Mouse (Mus musculus) intestine, embryonic 16.5 days (tissue): ENCODE data around the gene Slc25a19. TPM values are rescaled to one million over a fixed set of nuclear protein-coding genes. Genes with fewer than 3 reads are reported as not detected.
"Not testable (repeated sequence)": the region's sequence is repeated elsewhere in the genome, so short reads cannot be mapped to it uniquely, and the experiment has no call there.

ENCODE experiments used
- ATAC-seq: fragments of 200-750 bp; cut with Nextera tagmentation; 2 replicates; pipeline ENCODE4 v1.8.0; 2017; ENCODE audit warnings: moderate TSS enrichment, moderate library complexity
- H3K27ac ChIP-seq: fragments of 300-500 bp; sonication (generic); 2 replicates; pipeline ENCODE4 v1.5.1; 2014; ENCODE audit warnings: mild to moderate bottlenecking, low read length
- H3K27me3 ChIP-seq: fragments of 300-500 bp; sonication (generic); replicated peaks from 2 replicates; pipeline ENCODE4 v1.6.1; 2014; ENCODE audit warnings: low read length, control low read depth, mixed read lengths; ENCODE audit not compliant: control insufficient read depth, insufficient read depth
- H3K36me3 ChIP-seq: fragments of 300-500 bp; sonication (generic); 2 replicates; pipeline ENCODE4 v1.6.1; 2014; ENCODE audit warnings: low read length, control low read depth; ENCODE audit not compliant: control insufficient read depth, insufficient read depth
- H3K4me1 ChIP-seq: fragments of 300-500 bp; sonication (generic); 2 replicates; pipeline ENCODE4 v1.6.1; 2014; ENCODE audit warnings: low read length, control low read depth, mixed read lengths; ENCODE audit not compliant: control insufficient read depth, insufficient read depth
- H3K4me2 ChIP-seq: fragments of 300-500 bp; sonication (generic); 2 replicates; pipeline ENCODE4 v1.6.1; 2014; ENCODE audit warnings: low read depth, low read length, control low read depth
- H3K4me3 ChIP-seq: fragments of 300-500 bp; sonication (generic); 2 replicates; pipeline ENCODE4 v1.5.1; 2014; ENCODE audit warnings: mild to moderate bottlenecking, low read length
- H3K9ac ChIP-seq: fragments of 300-500 bp; sonication (generic); 2 replicates; pipeline ENCODE4 v1.6.1; 2014; ENCODE audit warnings: low read depth, low read length
- H3K9me3 ChIP-seq: fragments of 300-500 bp; sonication (generic); 2 replicates; pipeline ENCODE4 v1.6.1; 2016; ENCODE audit warnings: low read length, control low read depth; ENCODE audit not compliant: control insufficient read depth
- WGBS: fragments of 180-500 bp; shearing (Covaris S2); extraction: QIAGEN DNeasy Blood & Tissue Kit; methylation state at CpG from one replicate; pipeline ENCODE4 v1.1.7; 2014; 5-methylcytosine and 5-hydroxymethylcytosine counted together
- polyA plus RNA-seq: library from polyadenylated mRNA; unstranded; fragments of >200 nt; fragmentation: Nextera tagmentation; extraction: Ambion mirVana; gene quantifications from 2 replicates; pipeline ENCODE4 v1.2.1, GENCODE M21; 2015

Gene Slc25a19
- polyA plus RNA-seq, 1 experiment from 2014 or later: 31.3 TPM

DNA sequence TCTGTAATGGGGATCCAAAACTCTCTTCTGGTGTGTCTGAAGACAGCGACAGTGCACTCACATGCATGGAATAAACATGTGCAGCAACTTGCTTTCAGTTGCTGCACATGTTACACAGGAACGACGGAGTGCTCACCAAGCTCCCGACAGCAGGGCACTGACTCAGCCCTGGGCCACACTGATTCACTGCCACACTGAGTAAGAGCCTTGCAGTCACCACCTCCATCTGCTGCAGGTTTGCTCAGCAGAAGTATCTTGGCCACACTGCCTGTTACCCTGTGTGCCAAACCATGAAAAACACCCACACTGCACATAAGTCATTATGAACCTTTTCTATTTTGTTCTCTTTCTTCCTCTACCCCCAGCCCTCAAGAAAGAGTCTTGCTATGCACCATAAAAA, 32.3 kb upstream of the Slc25a19 start:
- H3K27ac ChIP-seq: no peak overlapping the region
- no peaks in the 10 kb centered on the region for H3K27me3 ChIP-seq
- no peak for ATAC-seq
- 0 out of 2 replicates have a peak, but pooled peaks cover 3% of the 10 kb centered on the region for H3K4me1 ChIP-seq
- no peak overlapping the region for H3K4me2 ChIP-seq
- WGBS: 94% methylated on average over 4 of the region's 4 CpGs
- H3K36me3 ChIP-seq: no peaks in the 10 kb centered on the region
- H3K9ac ChIP-seq: no peak overlapping the region
- H3K4me3 ChIP-seq: no peak overlapping the region
- no peaks in the 10 kb centered on the region for H3K9me3 ChIP-seq

DNA sequence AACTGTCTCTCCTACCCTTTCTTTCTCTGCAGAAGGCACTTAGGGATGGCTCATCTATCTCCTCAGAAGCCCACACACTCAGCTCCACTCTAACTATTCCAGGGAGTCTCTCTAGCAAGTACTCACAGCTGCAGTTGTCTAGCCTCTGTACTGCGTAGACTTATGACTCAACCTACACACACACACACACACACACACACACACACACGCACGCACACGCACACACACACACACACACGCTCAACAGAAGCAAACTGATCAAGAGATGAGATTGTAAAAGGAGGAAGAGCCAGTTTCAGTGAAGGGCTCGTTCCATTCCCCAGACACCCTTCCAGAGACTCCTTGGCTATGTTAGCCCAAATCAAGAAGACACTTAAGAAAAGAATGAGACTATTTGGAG, 30.4 kb upstream of the Slc25a19 start:
- H3K9ac ChIP-seq: no peak overlapping the region
- no peak overlapping the region for H3K4me2 ChIP-seq
- H3K9me3 ChIP-seq: no peaks in the 10 kb centered on the region
- H3K4me1 ChIP-seq: no peaks in the 10 kb centered on the region
- no peaks in the 10 kb centered on the region for H3K36me3 ChIP-seq
- 85% methylated on average over 6 of the region's 6 CpGs for WGBS
- H3K27me3 ChIP-seq: no peaks in the 10 kb centered on the region
- ATAC-seq: no peak
- no peak overlapping the region for H3K27ac ChIP-seq
- H3K4me3 ChIP-seq: no peak overlapping the region

DNA sequence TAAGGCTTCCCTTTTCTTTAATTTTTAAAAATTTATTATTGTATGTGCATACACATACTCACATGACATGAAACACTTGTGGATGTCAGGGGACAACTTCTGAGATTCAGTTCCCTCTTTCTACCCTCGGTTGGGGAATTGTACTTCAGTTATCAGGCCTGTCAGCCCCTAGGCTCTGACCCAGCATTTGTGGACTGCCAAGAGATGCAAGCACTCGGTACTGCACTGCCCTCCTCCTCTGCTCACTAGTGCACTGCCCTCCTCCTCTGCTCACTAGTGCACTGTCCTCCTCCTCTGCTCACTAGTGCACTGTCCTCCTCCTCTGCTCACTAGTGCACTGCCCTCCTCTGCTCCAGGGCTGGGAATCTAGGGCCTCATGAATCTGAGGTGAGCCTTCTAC, 26.0 kb upstream of the Slc25a19 start:
- Histone ChIP-seq H3K9ac (no peak overlapping the region), H3K4me2 (no peak overlapping the region), H3K36me3 (no peaks in the 10 kb centered on the region), H3K27ac (no peak overlapping the region), H3K4me3 (no peak overlapping the region), H3K4me1 (no peaks in the 10 kb centered on the region), H3K27me3 (no peaks in the 10 kb centered on the region), H3K9me3 (no peaks in the 10 kb centered on the region)
- WGBS: 81% methylated on average over 2 of the region's 2 CpGs
- no peak for ATAC-seq

DNA sequence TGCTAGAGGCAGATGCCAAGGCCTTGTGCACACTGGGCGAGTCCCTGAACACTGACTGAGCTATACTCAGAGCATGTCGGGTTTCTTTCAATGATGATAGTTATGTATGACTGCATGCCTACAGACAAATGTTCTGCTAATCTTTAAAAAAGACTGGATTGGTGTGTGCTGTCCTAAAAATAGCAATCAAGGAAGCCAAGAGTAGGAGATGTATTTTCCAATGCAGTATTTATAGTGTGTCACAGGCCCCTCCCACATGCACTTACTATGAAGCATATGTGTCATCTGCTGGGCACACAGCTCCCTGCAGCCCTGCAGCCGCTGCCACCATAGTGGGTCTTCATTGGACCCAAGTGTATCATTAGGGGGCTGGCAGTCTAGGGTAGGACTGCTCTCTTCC, 25.1 kb upstream of the Slc25a19 start:
- 86% methylated on average over 3 of the region's 3 CpGs for WGBS
- Histone ChIP-seq H3K27ac (no peak overlapping the region; the same call in 1 of the 2 replicates), H3K4me2 (no peak overlapping the region), H3K4me3 (no peak overlapping the region), H3K9me3 (no peaks in the 10 kb centered on the region), H3K4me1 (no peaks in the 10 kb centered on the region), H3K27me3 (no peaks in the 10 kb centered on the region), H3K36me3 (no peaks in the 10 kb centered on the region), H3K9ac (no peak overlapping the region)
- no peak for ATAC-seq

DNA sequence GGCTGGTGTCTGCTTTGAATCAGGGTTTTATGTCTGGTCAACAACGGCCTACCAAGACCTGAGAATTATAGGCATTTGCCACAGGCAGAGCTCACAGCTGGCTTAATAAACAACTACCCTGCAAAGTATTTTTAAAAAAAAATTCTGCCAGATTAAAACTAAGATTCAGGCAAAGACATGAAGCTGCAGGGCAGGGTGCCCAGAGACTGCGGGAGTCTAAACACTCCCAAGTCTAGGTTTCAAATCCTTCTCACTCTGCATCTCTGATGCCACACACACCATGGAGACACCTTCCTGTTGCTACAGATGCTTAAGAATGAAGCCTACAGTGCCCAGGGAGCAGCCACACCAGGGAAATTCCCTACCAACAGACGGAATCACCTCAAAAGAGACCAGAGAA, 23.6 kb upstream of the Slc25a19 start:
- Histone ChIP-seq H3K4me1 (no peaks in the 10 kb centered on the region), H3K27me3 (no peaks in the 10 kb centered on the region), H3K4me2 (no peak overlapping the region), H3K9ac (no peak overlapping the region), H3K4me3 (no peak overlapping the region), H3K36me3 (no peaks in the 10 kb centered on the region), H3K27ac (no peak overlapping the region), H3K9me3 (no peaks in the 10 kb centered on the region)
- no peak for ATAC-seq
- 86% methylated on average over 3 of the region's 3 CpGs for WGBS

DNA sequence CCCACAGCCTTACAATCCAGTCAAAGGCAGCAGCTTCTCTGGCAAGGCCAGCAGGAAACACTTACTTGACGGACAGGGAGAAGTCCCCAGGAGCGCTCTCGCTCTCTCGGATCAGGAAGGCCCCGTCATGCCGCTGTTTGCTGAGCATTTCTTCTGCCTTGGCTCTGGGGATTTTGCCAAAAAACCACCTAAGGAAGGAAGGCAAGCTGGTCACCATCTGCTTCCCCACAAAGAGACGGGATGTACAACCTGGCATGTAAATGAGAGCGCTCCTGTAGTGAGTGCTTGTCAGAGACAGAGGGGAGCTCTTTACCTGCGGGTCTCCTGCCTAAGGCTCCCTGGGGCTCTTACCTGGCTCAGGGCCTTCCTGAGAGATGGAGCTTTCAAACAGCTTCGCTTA, 21.6 kb upstream of the Slc25a19 start:
- H3K4me1 ChIP-seq: no peaks in the 10 kb centered on the region
- no peak overlapping the region for H3K9ac ChIP-seq
- H3K4me3 ChIP-seq: no peak overlapping the region
- no peak overlapping the region for H3K4me2 ChIP-seq
- no peaks in the 10 kb centered on the region for H3K36me3 ChIP-seq
- 60% methylated on average over 10 of the region's 10 CpGs for WGBS
- no peak for ATAC-seq
- no peaks in the 10 kb centered on the region for H3K9me3 ChIP-seq
- H3K27ac ChIP-seq: no peak overlapping the region
- H3K27me3 ChIP-seq: no peaks in the 10 kb centered on the region

DNA sequence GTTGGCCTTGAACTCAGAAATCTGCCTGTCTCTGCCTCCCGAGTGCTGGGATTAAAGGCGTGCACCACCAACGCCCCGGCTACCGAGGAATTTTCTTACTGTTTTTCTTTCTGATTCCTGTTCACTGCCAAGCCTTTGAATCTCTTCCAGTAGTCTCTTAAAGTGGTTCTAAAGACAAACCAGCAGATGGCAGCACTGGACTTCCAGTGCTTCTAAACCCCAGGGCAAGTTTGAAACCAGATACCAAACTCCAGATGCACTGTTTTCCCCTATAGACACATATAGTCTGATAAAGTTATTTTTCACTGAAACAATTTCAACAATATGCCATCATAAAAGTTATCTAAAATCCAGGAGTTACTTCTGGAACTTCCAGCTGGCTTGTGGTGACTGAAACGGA, 19.4 kb upstream of the Slc25a19 start:
- no peak overlapping the region for H3K4me2 ChIP-seq
- WGBS: 57% methylated on average over 6 of the region's 6 CpGs

DNA sequence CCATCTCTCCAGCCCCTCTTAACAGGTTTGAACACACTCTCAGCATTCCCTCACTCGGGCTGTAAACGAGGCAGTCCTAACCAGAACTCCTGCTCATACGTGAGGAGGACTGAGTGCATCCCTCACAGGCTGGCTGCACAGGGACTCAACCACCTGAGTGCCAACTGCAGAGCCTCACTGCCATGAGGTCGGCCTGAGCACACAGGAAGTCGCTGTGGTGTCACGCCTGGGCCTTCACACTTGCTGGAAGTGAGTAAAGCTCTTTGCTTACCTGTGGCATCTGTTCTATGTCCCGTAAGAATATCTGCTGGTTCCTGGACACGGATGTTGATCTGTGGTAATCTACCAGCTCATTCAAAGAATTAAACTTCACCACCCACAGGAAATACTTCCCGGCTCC, 18.3 kb upstream of the Slc25a19 start:
- 90% methylated on average over 9 of the region's 9 CpGs for WGBS
- H3K4me1 ChIP-seq: no peaks in the 10 kb centered on the region

More for the DNA sequence above, 19.4 kb upstream of the Slc25a19 start:
- Histone ChIP-seq H3K9me3 (no peaks in the 10 kb centered on the region), H3K4me3 (no peak overlapping the region), H3K27ac (no peak overlapping the region), H3K36me3 (no peaks in the 10 kb centered on the region), H3K9ac (no peak overlapping the region), H3K27me3 (no peaks in the 10 kb centered on the region), H3K4me1 (no peaks in the 10 kb centered on the region)
- no peak for ATAC-seq

DNA sequence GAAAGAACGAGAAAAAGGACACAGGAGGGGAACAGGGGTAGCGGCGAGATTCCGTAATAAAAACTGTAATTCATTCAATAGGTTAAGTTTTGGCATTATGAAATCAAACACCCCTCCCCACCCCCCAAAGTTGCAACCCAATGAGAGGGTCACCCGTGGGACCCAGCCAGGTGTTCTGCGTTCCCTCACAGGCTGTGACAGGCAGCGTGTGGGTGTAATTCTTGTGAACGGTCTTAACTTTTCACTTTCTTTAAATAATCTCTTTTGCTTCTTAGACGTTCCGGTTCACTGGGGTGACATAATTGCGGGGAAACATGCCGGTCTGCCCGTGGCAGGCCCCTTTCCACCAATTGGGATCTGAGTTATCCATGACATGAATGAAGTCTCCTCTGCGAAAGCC, 17.4 kb upstream of the Slc25a19 start:
- not testable (repeated sequence) for ATAC-seq, H3K9me3 ChIP-seq, H3K4me1 ChIP-seq, H3K27ac ChIP-seq, H3K4me3 ChIP-seq, H3K27me3 ChIP-seq, H3K4me2 ChIP-seq, H3K9ac ChIP-seq, H3K36me3 ChIP-seq
- whole genome bisulfite sequencing: 82% methylated on average over 14 of the region's 14 CpGs

More for the DNA sequence above, 18.3 kb upstream of the Slc25a19 start:
- no peaks in the 10 kb centered on the region for H3K36me3 ChIP-seq
- no peak for ATAC-seq
- H3K9me3 ChIP-seq: no peaks in the 10 kb centered on the region
- H3K9ac ChIP-seq: no peak overlapping the region
- H3K4me3 ChIP-seq: no peak overlapping the region
- no peak overlapping the region for H3K4me2 ChIP-seq
- H3K27me3 ChIP-seq: no peaks in the 10 kb centered on the region
- no peak overlapping the region for H3K27ac ChIP-seq

DNA sequence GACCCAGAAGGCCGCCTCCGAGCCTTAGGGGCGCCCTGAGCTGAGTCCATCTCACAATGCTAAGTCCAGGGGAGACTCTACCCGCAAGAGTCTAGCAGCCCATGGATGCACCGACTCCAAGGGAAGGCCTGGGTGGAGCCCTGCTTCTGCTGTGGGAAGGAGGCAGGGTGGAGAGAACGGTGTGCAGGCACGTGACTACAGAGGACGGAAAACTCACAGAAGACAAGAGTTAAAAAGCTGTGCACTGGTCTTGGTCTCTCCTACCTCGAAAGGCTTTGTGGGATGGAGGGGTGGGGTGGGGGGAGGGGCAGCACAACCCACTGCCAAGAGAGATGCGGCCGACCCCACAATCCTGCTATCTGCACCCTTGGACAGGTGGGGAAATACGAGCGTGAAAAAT, 16.2 kb upstream of the Slc25a19 start:
- H3K4me1 ChIP-seq: peaks cover 4% of the 10 kb centered on the region
- H3K9me3 ChIP-seq: no peaks in the 10 kb centered on the region
- H3K27me3 ChIP-seq: no peaks in the 10 kb centered on the region
- H3K36me3 ChIP-seq: no peaks in the 10 kb centered on the region
- H3K27ac ChIP-seq: no peak overlapping the region
- WGBS: 90% methylated on average over 13 of the region's 13 CpGs
- no peak overlapping the region for H3K4me3 ChIP-seq
- ATAC-seq: no peak
- no peak overlapping the region for H3K4me2 ChIP-seq
- no peak overlapping the region for H3K9ac ChIP-seq
